Mouse (Mus musculus) adrenal gland, adult 8-10 months (tissue): ENCODE data around the gene Gm17364. TPM values are rescaled to one million over a fixed set of nuclear protein-coding genes. Genes with fewer than 3 reads are reported as not detected.
A peak's percentile ranks its signal among the peaks of the same experiment; 100 is the strongest.
"Not testable (repeated sequence)": the region's sequence is repeated elsewhere in the genome, so short reads cannot be mapped to it uniquely, and the experiment has no call there.

Experiments used
- DNase-seq: peaks from one replicate; pipeline ENCODE4 v3.0.0; 2022
- total RNA-seq, 4 experiments: library from RNA; stranded (reverse); gene quantifications; 2 replicates each; pipeline ENCODE4 v1.2.4; 2022

The Gm17364 gene
- total RNA-seq, 4 experiments from 2014 or later: not detected

DNA sequence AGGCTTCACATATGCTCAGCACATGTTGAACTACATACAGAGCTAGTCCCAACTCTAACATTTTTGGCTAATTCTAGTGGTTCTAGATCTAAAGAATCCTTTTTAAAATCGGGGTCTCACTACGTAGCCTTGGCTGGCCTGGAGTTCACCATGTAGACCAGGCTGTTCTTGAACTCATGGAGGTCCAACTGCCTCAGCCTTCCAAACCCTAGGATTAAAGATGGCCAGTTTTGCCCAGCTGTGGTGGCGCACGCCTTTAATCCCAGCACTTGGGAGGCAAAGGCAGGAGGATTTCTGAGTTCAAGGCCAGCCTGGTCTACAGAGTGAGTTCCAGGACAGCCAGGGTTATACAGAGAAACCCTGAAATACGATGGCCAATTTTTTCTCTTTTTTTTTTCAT lies 22.5 kb downstream of the Gm17364 start:
- DNase-seq: not testable (repeated sequence)

DNA sequence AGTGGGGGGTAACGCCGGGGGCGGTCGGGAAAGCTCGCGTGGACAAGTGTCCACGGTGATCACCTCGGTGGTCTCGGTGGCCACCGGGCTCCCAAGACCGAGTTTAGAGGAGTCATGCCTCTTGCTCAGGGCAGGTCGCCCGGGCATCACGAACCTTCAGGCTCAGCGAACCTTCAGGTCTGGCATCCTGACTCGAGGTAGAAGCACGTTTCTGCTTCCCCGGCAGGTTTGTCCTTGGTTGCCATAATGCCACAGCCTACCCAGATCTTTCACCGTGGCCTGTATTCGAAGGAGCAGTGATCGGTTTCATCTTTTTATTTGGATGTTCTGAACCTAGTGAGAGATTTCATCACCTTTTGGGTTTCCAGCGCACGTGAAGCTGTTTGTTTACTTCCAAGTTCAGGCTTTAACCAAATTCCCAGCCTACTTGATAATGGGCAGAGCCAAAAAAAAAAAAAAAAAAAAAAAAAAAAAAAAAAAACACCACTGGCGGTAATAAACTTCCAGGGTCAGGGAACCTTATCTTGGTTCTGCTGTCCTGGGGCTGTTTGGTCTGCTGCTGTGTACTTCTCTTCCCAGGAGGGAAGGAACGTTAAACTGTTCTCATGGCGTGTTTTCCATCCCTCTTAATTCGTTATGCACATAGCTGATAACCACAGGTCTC lies 23.3 kb downstream of the Gm17364 start:
- no peak for DNase-seq

DNA sequence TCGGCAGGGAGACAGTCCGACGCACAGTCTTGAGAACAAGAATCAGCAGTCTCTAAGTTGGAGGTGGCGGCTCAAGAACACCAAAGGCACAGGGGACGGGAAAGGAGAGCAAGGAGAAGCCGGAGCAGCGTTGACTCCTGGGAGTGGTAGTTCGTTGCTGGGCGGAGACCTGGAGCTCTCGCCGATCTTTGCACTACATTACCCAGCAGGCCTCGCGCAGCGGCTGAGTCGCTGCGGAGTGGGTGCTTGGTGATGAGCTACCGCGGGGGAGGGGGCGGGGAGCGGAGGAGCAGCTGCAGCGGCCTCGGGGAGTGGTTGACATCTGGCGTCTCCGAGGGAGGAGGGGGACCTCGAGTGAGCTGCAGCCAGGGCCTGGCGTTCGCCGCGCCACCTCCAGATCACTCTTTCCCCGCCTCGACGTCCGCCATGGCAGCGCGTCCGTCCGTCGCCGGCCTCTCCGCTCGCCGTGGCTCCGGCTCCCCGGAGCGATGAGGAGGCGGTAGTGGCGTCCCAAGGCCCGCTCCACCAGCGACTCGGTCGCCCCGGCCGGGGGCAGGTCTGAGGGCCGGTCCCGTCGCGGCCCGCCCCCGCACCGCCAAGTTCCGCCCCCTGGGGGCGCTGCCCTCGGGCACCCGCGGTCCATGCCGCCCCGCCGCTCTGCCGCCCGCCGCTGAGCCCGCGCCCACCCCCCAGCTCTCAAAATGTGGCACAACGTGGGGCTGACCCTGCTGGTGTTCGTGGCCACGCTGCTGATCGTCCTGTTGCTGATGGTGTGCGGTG lies 24.0 kb downstream of the Gm17364 start, which contains the start of gene Smim13:
TSS of gene Smim13 (plus strand) at position 307 of the 780 bp plus-strand sequence.
- DNase-seq: peak; percentile 94

DNA sequence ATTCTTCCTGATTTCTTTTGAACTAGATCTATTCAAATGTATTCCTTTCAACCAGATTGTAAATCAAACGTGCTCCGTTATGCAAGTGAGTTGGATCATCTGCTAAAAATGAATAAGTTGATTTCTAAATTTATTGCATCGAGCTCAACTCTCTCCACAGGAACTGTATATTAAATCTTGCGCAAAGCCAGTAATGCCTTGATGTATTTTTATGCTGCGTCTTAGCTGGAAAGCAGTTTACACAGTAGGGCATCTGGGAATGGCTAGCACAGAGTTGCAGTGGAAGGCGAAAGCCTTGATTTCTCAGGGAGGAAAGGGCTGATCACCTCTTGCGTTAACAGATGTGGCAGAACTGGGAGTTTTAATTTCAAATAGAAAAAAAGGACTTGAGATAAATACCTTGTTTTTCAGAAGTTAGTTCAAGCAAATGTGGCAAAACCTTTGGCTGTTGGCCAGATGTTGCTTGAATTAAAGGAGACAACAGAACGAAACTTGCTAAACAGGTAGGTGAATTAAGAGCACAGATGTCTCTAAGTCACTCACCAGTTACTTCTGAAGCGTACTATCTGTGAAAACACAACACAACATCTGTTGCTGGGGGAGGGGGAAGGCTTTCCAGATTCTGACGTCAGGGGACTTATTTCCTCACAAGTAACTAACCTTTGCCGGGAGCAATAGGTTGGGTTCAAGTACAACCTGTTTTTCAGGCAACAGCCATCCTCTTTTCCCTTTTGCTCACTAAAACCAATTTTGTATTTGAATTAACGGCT lies 24.8 kb downstream of the Gm17364 start:
- DNase-seq: peak; percentile 19

DNA sequence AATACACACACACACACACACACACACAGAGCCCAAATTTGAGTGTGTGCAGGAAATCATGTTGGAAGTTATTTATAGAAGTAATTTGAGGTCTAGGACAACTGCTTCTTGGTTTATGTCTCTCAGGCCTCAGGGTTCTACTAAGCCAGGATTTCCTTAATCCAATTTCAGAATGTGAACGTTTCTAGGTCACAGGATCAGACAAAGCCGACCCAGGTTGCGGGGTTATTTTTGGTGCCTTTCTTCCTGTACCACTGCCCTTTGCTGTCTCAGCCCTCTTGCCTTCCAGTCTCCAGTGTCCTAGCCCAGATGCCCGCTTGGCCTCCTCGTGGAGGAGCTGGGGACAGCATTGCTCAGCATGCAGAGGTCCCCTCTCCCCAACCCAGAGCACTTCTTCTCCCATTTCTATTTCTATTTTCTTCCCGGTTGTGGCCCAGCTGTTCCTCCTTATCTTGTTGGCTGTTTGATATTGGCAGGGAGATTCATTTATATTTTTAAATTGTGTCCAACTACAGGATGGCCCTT lies 29.4 kb downstream of the Gm17364 start:
- DNase-seq: no peak

DNA sequence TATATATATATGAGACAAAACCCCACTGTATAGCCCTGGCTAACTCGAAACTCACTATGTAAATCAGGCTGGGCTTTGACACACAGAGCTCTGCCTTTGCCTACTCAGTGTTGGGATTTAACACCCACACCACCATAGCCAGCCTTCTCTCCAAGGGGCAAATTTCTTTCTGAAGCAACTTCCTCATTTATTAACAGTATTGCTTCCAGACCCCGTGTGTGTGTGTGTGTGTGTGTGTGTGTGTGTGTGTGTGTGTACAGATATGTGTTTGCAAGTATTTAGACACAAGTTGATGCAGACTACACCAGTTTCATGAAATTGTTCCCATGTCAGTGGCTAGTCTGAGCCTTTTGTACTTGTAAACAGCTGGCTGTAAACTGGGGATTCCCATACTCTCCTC lies 32.2 kb downstream of the Gm17364 start:
- DNase-seq: no peak

DNA sequence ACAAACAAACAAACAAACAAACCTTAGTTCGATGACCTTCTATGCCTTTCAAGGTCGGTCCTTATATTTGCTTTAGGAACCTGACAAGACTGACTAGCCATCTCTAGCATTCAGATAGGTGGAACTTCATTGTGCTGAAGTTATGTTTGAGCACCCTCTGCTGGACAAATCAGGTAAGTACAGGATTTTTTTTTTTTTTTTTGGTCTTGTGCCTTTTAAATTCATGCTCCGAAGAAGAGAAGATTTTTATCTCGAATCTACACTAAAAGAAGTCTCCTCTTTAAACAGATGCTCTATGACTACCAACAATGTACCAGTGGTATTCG lies 35.0 kb downstream of the Gm17364 start:
- DNase-seq: no peak

DNA sequence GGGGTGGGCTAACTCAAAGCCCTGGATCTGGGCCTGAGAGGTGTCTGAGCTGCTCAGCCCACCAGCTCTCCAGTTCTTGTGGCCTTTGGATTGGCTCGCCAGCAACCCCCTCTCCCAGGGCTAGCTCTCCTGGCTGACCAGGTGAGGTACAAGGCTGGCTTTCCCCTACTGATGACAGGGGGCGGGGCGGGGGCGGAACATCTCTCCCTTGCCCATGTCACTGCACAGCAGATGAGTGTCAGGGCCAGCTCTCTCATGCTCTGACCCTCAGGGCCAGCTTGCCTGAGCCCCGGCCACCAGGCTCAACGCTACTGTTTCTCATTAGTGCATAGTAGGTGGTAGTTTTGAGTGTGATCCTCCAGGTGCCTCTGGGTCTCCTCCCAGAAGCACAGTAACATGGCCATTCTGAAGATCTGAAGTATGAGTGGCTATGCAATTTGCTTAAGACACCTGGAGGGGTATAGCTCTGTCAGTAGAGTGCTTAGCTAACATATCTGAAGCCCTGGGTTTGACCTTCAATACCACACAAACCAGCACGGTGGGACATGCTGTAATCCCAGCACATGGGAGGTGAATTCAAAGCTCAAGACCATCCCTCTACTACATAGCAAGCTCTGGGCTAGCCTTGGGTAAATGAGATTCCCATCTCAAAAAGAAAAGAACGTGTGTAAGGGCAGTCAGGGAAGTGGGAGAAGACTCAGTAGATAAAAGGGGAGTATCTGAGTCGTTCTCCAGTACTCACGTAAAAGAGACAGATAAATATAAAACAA lies 35.6 kb downstream of the Gm17364 start:
- DNase-seq: no peak

DNA sequence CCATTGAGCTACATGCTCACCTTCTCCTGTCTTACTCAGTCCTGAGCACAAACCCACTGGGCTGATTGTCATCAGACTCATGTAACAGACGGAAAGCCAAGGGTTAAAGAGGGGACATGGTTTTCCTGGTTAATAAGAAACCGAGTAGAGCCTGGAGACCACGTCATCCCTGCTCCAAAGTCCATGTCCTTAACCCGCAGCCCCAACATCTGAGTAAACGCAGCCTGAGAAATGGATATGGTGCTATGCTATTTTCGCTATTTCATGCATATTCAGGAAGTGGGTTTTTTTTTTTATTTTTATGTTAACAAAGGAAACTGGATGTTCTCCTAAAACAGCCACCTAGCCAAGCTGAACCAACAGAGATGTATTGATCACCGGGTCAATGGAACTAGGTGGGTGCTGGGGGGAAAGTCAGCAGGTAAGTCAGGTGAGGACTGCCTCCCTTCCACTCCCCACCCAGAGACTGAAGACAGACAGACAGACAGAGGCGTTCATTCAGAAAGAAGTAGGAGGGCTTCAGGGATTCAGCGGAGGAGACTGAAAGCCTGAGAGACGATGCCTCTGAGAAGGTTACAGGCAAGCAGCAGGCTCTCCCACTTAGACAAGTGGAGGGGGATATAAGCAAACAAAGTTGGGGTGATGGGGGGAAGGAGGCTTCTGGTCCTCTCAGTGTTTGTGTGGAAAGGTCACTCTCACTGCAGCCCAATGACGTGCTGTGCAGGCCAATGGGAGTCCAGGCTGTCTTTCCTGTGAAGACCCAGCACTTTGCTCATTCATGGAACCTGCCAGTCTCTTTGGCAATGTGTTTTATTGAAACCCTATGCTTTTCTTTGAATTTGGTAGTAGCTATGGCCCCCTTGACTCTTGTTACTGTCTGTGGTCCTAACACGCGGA lies 37.7 kb downstream of the Gm17364 start:
- DNase-seq: no peak

DNA sequence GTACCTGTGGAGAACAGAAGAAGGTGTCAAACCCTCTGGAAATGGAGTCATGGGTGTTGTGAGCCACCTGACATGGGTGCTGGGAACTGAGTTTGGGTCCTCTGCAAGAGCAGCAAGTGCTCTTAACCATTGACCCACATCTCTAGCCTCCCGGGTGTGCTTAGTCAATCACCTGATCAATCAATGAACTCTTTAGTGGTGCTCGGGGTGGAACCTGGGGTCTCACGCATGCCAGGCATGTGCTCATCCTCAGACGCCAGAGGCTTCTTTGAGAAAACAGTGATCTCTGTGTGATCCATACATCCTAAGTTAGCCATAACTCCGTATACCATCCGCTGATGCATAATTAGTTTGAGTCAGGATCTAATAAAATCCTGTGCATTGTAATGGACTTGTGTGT lies 38.6 kb downstream of the Gm17364 start:
- DNase-seq: no peak

DNA sequence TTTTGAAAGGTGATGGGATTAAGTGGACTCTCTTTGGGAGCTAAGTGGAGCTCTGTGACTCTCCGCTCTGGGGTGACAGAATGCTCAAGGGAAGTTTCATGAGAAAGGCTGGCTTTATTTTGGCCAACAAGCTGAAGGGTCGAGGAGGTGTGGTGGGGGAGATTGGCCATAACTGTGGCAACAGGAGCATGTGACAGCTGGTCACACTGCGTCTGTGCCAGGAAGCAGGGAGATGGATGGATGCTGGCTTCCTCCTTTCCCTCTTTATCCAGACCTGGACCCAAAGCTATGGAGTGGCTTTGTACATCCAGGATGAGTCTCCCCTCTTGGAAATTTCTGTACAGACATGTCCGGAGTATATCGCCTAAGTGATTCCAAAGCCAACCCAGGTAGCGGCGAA lies 40.5 kb downstream of the Gm17364 start:
- DNase-seq: no peak

DNA sequence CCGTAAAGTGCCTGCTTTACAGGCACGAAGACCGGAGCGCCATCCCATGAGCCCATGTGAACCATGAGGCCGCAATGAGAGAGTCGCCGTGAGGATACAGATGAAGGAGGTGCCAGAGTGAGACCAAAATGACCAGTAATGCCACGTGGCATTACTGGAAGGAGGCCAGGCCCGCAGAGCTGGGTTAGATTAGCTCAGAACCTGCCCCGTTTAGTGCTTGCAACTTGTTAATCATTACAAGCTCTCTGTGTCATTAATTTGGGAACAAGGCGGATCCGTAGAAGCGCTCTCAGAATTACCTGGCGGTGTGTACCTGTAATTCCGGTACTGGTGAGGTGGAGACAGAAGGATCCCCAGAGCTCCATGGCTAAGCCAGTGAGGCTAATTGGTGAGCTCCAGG lies 41.6 kb downstream of the Gm17364 start:
- DNase-seq: no peak

DNA sequence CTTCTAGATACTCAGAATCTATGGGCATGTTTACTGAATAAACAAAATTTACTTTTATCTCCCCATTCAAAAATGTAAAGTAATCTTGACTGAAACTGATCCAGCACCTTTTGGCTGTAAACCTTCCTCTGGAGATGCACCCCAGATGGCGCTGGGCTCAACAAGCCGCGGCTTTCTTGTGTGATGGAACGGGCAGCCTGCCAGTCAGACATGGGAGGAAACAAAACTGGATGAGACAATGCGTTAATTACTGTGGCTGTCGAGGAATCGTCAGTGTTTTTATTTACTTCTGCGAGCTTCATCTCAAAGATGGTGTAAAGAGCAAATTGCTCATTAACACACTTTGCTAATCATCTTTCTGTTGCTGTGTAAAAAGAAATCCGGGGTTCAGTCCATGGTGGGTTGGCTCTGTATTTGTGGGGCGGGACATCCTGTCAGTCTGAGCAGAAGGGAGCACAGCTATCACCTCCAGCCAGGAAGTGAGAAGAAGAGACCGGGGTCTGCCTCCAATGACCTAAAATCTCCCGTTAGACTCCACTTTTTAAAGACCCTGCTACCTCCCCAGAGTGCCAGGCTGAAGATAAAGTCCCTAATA lies 42.3 kb downstream of the Gm17364 start:
- no peak for DNase-seq

DNA sequence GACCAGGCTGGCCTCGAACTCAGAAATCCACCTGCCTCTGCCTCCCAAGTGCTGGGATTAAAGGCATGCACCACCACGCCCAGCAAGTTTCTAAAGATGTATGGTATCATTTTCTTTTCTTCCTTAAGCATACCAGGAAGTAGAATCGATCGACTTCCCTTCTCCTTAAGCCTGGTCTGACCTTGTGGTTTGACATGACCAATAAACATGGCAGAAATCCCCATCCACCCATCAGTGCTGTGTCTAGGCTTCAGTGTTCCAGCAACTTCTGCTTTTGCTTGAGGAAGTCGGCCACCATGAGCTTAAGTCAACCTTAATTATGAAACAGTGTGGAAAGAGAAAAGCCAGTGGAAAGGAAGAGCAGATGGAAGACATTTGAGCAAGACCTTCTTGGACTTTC lies 43.5 kb downstream of the Gm17364 start:
- DNase-seq: no peak

DNA sequence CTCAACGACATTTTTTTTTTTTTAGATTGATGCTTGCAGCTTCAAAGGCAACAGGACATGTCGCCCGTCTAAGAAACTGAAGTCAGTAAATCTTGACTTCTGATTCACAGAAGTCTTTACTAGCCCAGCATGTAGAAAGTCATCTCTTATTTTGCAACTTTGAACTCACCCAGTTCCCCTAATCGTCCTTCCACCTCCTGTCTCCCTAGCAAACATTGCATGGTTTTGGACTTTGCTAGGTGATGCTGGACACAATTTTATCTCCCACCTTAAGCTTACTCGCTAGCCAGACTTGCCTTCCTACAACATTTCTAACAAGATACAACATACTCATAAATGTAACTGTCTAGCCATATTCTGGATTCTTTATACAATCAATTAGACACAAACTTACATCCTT lies 45.7 kb downstream of the Gm17364 start:
- DNase-seq: no peak

DNA sequence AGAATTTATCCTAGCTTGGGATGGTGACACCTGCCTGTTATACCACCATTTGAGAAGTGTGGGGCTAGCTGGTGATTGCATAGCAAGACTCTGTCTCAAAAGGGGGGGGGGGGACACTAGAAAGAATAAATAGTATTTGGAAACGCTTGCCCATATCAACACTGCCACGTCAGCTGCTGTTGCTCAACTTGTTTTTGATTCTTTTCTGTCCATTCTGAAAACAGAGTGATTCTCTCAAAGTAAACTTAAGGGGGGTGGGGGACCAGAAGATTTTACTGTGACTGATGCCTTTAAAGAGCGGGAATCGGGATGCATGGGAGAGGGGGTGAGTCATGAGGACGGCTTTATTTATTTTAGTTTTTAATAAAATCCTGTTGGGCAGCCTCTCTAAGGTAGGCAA lies 47.3 kb downstream of the Gm17364 start:
- no peak for DNase-seq

Other genes with a start within 250 kb of the Gm17364 start
- gene Mak, start 194.3 kb downstream of the Gm17364 start, total RNA-seq: under 1 TPM in 2 of 4 experiments, not detected in 2; 0.09 to 0.22 TPM
- not detected for gene Gcm2, start 162.9 kb downstream of the Gm17364 start, total RNA-seq
- not detected for gene Sycp2l, start 159.7 kb downstream of the Gm17364 start, total RNA-seq
- gene Elovl2, start 53.6 kb downstream of the Gm17364 start, total RNA-seq: under 1 TPM; 0.49 to 0.78 (median 0.52) TPM
- gene Smim13, start 24.1 kb downstream of the Gm17364 start, total RNA-seq: 10 to 100 TPM in 3 of 4 experiments, 1 to 10 TPM in 1; 10.0 to 12.2 (median 10.4) TPM
- 10 to 100 TPM; 14.0 to 30.6 (median 24.2) TPM for gene Nedd9, start 213.4 kb upstream of the Gm17364 start, total RNA-seq